Mouse (Mus musculus): ENCODE results near the gene Iqce.

DNA sequence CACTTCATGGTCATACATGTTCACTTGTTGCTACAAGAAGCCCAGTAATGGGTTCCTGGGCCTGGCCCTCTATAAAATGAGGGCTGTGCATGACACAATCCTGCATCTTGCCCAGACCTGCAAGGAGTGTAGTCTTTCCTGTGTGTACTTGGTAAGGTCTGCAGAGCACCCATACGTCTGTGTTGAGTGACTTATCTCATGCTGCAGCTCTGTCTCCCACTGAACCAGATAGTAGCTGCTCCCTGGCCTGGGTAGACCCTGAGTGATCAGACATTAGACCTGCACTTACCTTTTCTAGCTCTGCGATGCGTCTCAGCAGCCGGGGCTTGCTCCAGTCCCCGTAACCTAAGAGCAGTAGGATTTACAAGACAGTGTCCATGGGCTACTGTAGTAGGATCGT is 20.1 kb downstream of the Iqce start:
- TF ChIP-seq POLR2A (IDR thresholded peaks at IDR 0.05; ENCODE audit: low read depth, low read length), result no peak
- TF ChIP-seq CTCF (IDR thresholded peaks at IDR 0.05; ENCODE audit: extremely low read depth, insufficient read depth, insufficient read length, insufficient replicate concordance), result no peak
